Mouse (Mus musculus) C2C12 (cell line): ENCODE data around the gene Acads.
A peak's percentile ranks its signal among the peaks of the same experiment; 100 is the strongest.

ENCODE experiments used
- CEBPB ChIP-seq: IDR thresholded peaks from one replicate; pipeline ENCODE4 v1.6.1; 2011; ENCODE audit warnings: low read depth, mild to moderate bottlenecking, control low read depth, moderate library complexity
- CTCF ChIP-seq: IDR thresholded peaks from one replicate; pipeline ENCODE4 v1.5.1; 2011; ENCODE audit not compliant: control insufficient read depth, insufficient read depth, insufficient read length
- FOSL1 ChIP-seq: IDR thresholded peaks from one replicate; pipeline ENCODE4 v1.8.0; 2011; ENCODE audit warnings: mild to moderate bottlenecking, low read length; ENCODE audit not compliant: poor library complexity, insufficient read depth, severe bottlenecking
- MAX ChIP-seq: IDR thresholded peaks from one replicate; pipeline ENCODE4 v1.6.1; 2011; ENCODE audit warnings: mild to moderate bottlenecking, control low read depth
- MYOD1 ChIP-seq: IDR thresholded peaks from one replicate; pipeline ENCODE4 v1.6.1; 2011; ENCODE audit warnings: low read depth; ENCODE audit not compliant: control insufficient read depth, insufficient read length
- MYOG ChIP-seq: IDR thresholded peaks from one replicate; pipeline ENCODE4 v1.6.1; 2011; ENCODE audit not compliant: control insufficient read depth, insufficient read length; ENCODE audit errors: extremely low read depth
- USF1 ChIP-seq: IDR thresholded peaks from one replicate; pipeline ENCODE4 v1.6.1; 2011; ENCODE audit warnings: low read depth, mild to moderate bottlenecking, control low read depth, moderate library complexity

DNA sequence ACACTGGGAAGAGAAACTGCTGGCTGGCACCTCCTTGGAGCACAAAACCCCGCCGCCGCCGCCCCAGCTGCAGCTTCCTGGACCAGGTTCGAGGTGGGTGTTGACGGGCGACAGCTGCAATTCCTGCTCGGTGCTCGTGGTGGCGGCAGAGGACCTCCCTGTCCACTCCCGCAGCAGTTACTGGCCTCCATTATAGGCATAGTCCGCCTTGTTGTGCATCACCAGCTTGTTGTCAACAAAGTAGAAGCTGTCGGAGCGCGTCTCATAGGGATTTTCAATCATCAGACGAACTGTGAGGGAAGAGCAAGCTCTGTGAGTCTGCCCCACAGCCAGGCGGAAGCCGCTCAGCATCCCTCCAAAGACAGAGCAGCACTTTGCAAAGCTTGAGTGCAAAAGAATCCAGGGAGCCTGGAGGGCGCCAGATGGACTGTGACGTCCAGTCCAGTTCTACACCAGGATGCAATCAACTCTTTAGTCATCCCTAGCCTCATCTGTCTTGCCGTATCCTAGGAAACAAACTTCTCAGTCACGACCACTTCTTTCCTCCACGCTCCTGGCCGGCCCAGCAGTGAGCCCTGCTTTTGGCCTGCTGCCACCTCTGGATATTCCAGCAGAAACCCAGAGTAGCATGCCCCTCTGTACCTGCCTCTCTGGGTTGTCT lies 6.2 kb upstream of the Acads start:
- peak; percentile 96 for TF ChIP-seq CTCF
- no peak for TF ChIP-seq CEBPB
- TF ChIP-seq USF1: no peak
- no peak for TF ChIP-seq MYOG
- TF ChIP-seq FOSL1: no peak
- no peak for TF ChIP-seq MAX
- no peak for TF ChIP-seq MYOD1
